Mouse (Mus musculus) ES-Bruce4 (cell line): ENCODE data around the gene Nsd1.

Experiments used
- CTCF ChIP-seq: IDR thresholded peaks from one replicate; pipeline ENCODE4 v1.8.1; 2011; ENCODE audit warnings: low read depth, low read length
- EP300 ChIP-seq: IDR thresholded peaks from 2 replicates; pipeline ENCODE4 v1.6.1; 2011; ENCODE audit warnings: low read depth, low read length; ENCODE audit not compliant: insufficient read depth
- POLR2A ChIP-seq: IDR thresholded peaks from one replicate; pipeline ENCODE4 v1.8.1; 2011; ENCODE audit warnings: low read length; ENCODE audit not compliant: insufficient read depth

DNA sequence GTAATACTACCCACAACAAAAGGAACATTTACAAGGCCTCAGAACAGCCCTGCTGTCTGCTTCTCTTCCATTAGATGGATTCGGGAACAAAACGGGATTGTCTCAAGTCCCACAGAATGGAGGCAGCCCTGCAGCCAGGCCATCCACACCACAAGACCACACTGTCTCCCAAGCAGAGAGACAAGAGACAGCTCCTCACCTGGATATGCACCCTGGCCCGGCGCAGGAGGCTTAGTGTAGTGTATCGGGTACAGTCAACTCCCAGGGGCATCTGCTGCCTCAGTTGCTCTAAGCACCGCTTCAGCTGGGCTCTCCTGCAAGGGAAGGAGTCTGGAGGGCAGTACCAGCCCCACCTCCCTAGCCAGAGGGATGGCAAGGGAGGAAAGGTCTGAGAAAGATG, 118.6 kb downstream of the Nsd1 start:
- TF ChIP-seq POLR2A, result no peak
- no peak for TF ChIP-seq CTCF
- no peak for TF ChIP-seq EP300
